Mouse (Mus musculus): ENCODE data around the gene Dscaml1.

Gene Dscaml1

DNA sequence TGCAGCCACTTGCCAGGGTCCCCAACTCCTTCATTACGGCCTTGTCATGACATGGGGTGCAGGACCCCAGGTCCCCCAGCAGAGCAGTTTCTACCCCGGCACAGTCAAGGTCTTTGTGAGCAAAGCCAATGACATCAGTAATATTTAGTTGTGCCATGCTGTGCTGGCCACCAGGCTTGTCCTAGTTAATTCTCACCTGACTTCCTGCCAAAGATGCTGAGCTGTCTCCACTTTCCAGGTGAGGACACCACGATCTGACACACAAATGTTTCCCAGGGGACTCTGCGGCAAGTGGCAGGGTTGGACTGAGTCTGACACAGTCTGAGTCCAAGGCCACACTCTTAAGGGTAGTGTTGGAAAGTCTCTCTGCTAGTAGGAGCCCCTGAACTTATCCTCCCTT, at the start of gene Dscaml1:
TSS of gene Dscaml1 (plus strand) at position 173 of the 400 bp plus-strand sequence.
- no peak for DNase-seq (ENCODE audit: low spot score)

DNA sequence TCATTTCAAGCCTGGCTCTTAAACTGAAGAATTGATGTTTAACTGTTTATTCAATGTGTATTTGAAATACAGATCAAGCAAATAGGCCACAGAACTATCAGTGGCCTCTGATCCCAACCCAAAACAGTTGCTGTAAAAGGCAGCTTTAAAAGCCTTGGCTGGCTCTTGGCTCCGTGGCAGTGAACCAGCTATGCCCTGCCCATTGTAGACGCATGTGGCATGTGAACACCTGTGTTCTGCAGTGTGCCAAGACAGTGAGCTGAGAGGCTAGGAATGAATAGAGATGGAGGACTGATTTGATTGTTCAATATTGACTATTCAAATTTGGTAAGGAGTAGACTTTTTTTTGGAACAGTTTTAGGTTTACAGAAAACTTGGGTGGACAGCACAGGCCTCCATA, 49.5 kb upstream of the Dscaml1 start:
- no peak for DNase-seq (ENCODE audit: low spot score)

DNA sequence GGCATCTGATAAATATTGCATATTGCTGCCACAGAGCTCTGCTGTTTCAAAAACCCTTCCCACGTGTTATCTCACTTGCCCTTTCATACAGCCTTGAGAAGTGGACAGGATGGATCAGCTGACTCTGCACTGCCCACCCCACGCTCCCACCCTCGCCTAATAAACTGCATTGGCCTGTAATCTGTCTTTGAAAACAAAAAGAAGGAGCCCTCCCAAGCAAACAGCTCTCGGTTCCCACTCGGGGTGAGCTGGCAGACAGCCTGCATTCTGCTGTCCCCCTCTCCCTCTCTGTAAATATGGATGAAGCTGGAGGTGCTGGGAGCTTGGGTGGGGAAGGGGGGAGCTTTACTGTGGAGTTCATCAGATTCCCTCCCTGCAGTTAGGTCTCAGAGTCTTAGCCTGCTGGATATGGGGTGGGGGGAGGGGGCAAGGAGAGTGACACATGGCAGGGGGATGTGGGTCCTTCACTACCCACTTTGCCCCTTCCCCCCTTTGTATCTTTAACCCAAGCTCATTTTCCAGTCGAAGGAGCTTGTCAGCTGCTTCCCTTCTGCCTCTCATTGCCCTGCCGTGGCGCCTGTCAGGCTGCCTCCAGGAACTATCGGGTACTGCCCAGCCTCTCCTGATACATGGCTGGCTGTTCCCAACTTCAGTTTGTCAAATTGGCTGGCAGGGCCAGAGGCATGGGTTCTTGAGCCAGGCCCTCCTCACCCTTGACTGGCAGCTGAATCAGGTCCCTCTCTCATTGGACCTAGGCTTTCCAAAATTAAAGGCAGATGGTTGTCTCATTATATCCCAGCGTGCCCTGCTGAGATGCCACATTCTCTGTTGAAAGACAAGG, 45.8 kb upstream of the Dscaml1 start:
- DNase-seq (ENCODE audit: low spot score) = no peak

DNA sequence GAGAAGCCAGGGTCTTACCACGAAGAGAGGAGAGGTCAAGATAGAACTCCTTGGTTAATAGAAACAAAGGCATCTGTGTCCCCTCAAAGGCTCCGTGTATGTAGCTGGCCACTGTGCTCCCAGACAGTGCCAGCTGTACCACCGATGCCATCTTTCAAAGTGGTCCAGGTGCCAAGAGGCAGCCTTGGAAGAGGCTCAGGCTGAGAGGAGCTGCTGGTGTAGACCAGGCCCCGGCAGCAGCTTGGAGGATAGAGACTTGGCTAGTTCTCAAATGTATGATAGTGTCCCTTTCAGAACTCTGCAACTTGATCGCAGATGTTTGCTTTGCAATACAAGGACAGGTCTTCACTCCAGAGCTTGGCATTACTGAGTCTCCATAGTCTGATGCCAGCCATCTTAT, 44.1 kb upstream of the Dscaml1 start:
- DNase-seq (ENCODE audit: low spot score) = no peak

DNA sequence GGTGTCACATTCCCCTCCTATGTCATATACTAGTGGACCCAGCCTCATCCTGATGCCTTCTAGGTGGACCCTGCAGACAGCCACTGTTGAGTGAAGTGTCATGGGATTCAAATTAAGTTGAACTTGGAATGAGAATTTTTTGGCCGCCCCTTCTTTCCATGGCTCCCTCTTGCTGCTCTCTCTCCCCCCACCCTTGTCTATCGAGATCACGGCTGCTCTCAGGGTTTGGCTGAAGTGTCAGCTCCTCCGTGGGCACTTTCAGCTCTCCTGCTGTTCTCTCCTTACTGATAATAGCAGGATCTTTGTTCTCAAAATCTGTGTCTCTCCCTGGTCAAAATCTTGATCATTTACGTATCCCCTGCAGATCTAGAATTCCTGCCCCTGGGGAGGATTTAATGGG, 43.6 kb upstream of the Dscaml1 start:
- no peak for DNase-seq (ENCODE audit: low spot score)

DNA sequence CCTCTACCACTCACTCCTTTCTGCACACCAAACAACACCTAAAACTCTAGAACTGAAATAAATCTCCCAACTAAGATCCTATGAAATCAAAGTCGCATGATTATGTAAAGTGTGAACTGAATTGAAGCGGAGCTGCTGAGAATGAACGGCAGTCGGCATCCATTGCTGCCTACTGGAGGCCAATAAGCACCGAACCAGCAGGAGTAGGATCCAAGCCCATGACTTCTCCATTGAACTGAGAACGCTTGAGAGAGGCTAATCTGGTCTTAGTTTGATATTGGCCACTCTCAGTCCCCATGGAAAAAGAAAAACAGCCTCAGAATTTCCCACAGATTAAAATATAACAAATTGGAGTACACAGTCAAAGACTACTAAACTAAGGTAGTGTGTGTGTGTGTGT, 42.5 kb upstream of the Dscaml1 start:
- no peak for DNase-seq (ENCODE audit: low spot score)

DNA sequence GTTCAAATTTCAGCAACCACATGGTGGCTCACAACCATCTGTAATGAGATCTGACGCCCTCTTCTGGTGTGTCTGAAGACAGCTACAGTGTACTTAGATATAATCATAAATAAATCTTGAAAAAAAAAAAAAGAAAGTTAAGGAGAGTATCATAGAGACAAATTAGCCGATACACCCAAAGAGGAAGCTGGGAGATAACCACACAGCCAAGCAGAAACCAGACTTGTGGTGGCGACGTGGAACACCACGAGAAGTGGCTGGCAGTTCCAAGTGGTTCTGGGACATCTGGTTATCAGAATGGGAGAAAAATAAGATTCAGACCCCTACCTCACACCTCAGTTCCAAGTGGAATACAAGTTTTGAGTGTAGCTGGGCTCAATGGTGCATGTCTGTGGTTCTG, 39.7 kb upstream of the Dscaml1 start:
- DNase-seq (ENCODE audit: low spot score) = no peak

DNA sequence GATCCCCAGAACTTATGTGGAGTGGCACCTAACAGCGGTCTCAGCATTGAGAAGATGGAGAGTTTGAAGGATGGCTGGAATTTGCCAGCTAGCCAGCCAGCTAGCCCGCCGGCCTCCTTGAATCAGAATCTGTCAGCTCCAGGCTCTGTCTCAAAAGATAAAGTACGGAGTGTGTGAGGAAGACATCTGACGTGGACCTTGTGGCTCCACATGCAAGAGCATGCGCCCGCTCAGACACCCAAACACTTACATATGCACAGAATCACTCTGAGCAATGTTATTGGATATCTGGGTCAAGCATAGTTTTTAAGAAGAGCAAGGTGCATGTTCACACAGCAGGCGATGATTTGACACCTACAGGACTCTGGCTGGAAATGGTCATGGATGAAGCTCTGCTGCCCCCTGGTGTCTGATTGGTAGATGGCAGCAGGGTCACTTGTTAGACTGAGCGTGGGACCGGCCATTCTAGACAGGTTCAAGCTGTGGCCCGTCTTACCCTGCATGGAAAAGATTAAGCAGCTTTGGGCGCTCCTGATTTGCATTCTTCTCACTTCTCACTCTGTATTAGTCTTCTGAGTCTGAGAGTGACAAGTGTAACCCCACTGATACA, 37.9 kb upstream of the Dscaml1 start:
- peak; percentile 44 for DNase-seq (ENCODE audit: low spot score)

DNA sequence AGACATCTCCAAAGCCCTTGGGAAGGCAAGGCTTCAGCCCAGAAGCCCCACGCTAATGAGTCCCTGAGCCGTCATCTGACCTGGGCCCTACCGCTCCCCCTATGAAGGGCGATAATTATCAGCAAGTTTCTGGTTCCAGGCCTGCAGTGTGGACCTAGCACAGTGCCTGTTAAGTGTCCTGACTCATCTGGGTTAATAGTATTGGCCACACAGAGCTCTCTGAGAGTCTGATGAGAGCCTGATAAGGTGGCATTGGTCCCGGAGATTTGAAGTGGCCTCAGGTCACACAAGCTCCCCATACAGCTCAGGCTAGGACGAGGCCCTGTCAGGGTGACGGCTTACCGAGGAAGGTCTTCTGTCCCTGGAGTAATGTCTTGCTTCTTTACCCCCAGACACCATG, 36.8 kb upstream of the Dscaml1 start:
- no peak for DNase-seq (ENCODE audit: low spot score)

DNA sequence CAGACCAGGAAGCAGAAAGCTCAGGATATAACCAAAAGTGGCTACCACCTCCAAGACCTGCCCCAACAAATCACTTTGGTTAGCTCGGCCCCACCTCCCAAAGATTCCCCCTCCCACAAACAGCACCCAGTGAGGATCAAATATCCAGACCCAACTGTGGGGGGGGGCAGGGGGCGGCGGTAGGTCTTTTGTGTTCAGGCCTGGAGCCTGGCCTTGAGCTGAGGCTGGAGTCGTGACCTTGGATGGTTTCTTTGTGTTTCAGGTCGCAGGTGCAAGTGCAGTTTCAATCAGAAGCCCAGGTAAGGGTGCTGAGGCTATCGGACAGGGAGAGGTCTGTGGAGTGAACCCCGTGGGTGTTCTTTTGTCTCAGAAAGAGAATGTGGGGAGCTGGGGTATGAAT, 35.1 kb upstream of the Dscaml1 start:
- no peak for DNase-seq (ENCODE audit: low spot score)

DNA sequence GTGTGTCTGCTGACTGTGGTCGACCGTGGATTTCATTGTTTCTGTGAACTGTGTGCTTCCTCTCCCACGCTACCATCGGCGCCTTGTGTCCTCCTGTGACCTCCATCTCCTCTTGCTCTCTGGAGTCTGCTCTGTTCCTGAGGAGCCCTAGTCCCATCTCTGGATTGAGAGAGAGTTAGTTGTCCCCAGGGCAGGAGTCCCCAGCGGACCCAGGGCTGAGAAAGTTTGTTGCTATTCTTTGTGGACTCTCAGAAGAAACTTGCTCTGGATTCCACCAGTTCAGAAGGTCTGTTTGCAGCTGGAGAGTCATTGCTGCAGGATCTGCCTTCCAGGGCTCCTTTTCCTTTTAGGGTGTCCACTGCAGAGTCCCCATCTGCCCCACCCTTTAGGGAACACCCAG, 31.2 kb upstream of the Dscaml1 start:
- no peak for DNase-seq (ENCODE audit: low spot score)

DNA sequence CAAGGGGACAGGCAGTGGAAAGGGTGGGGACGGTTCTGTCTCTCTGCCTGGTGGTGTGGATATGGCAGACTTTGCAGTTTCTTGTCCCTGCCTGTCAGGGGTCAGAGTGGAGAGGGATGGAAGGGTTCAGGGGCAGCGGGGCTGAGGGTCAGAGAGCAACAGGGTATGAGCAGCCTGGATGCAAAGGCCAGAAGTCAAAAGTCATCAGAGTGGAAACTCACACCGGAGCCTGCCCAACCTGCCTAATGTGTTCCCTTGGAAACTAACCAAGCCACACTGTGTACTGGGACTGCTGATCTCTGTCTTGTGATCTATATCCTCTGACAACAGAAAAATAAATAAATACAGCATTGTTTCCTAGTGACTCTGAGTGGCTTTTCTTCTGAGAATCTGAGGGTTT, 30.6 kb upstream of the Dscaml1 start:
- DNase-seq (ENCODE audit: low spot score) = no peak

DNA sequence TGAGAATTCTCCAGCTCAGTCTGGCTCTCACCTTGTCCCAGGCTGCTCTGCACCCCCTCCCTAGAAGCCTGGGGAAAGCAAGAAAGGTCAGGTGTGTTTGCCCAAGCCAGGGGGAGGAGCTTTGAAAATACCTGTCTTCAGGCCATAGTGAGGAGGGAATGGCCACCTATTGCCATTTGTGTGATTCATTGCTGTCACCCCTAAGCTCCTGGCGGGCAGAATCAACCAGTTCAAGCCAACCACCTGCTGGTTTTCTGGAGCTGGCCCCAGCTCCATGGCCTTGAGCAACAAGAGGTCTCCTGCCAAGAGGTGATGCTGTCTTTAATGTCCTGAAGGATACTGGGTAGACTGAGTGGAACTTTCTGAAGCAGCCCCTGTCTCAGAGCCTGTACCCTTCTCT, 28.1 kb upstream of the Dscaml1 start:
- DNase-seq (ENCODE audit: low spot score) = no peak

DNA sequence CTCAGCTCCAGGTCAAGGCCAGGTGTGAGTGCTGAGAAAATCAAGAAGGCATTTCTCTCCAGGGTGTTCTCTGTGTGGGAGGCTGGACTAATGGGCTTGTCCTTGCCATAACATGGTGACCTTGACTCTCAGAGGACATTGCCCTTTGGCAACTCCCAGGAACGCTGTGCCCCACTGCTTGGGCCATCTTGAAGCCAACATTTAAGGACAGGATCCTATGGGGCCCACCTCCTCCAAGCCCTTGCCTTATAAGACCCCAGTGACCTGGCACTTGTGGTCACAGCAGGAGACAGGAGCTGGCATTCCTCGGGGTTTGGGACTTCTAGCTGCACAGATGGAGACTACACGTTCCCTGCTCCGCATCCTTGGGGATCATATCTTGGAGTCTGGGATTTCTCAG, 27.0 kb upstream of the Dscaml1 start, which contains the start of gene Fxyd2:
TSS of gene Fxyd2 (plus strand) at position 236 of the 400 bp plus-strand sequence.
- DNase-seq (ENCODE audit: low spot score) = no peak

DNA sequence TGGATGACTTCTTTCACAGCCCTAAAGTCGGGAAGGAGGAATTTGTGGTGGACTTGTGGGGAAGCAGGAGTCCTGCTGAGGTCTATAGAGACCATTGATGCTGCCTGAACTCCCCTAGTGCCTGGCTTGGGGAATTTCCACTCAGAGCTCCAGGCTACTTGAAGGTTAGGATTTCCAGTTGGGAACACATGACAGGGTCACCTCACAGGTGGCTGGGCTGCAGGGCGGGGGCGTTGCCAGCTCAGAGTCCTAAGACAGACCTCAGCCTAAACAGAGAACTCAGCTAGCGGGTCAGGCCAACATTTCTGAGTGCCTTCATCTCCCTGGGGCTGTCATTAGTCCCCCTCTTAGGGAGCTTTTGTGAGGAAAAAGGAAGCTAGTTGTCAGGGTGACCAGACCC, 24.6 kb upstream of the Dscaml1 start:
- DNase-seq (ENCODE audit: low spot score) = no peak

DNA sequence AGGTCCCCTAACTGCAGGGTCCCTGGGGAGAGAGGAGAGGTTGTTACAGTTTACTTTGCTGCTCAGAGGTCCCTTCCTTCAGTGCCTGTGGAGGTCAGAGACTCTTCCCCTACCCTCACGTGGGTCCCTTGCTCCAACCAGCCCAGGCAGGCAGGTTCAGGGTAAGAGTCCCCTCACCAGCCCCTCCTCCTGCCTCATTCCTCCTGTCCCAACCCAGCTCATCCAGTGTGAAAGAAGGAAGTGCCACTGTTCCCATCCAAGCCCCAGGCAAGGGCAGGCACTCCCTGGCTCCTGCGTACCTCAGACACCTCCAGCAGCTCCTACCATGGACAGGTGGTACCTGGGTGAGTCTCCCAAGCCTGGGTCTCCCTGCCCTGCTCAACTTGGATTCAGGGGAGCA, 23.5 kb upstream of the Dscaml1 start:
- no peak for DNase-seq (ENCODE audit: low spot score)

DNA sequence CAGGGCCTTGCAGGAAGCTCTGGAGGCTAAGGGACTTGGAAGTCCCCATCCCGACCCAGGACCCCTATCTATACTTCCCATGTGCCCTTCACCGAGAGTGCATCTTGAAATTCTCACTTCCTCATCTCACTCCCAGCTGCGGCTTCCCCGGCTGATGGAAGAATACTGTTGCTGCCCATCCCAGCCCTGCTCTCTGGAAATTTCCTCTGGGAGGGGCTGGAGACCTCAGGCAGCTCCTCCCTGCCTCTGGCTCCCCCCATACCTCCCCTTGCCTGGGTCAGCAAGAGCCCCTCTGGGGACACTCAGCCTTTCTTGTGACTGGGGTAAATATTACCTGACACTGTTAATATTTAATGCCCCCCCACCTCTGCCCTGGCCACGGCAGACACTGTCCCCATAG, 20.7 kb upstream of the Dscaml1 start:
- no peak for DNase-seq (ENCODE audit: low spot score)

DNA sequence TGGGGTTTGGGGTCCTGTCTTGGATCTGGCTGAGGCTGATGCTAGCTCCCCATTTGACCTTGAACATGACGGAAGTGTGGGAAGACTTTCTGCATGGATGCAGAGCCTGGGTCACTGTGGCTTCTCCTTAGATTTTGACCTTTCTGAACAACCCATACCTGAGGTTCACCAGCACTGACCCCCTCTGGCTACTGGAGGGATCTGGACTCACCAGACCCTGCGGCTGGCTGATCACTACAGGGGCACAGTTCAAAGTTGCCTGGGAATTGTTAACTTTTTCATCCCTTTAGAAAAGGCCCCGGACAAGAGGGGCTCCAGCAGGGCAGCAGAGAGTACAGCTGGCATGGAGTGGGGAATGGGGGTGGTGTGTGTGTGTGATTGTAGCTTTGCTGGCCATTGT, 19.6 kb upstream of the Dscaml1 start:
- no peak for DNase-seq (ENCODE audit: low spot score)

DNA sequence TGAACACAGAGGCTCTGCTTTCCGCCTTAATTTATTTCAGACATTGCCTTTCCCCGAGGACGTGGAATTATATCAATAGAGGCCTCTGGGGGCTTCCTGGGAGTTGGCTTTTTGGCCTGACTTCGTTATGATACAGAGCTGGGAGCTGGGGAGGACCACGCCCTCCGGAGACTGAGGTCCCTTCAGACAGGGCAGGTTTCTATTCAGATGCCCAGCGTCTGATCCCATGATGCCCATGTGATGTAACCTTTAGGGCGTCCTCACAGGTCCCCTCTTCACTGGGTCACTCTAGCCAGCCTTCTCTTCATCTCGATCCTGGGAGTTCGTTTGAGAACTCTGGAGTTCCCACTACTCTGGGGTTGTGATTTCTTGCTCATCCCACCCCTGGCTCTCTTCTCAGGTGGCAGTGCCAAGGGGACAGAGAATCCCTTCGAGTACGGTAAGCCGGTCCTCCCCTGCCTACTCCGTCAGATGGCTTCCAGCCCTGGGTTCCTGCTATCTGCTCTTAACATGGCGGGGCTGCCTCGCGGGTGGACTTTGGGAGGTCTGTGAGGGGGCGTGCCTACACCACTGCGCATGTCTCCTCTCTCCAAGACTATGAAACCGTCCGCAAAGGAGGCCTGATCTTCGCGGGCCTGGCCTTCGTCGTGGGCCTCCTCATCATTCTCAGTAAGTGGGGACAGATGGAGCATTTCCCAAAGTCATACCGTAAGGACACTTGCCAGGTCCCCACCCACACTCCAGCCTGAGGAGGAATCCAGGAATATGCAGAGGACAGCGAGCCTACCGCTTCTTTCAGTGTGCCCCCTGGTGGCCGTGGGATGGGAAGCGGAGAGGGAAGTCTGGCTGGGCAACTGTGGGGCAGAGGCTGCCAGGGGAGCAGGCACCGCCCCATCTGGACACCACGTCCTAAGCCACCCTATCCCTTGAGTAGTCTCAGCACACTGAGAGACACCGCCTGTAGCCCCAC, 18.4 kb upstream of the Dscaml1 start:
- DNase-seq (ENCODE audit: low spot score) = no peak

DNA sequence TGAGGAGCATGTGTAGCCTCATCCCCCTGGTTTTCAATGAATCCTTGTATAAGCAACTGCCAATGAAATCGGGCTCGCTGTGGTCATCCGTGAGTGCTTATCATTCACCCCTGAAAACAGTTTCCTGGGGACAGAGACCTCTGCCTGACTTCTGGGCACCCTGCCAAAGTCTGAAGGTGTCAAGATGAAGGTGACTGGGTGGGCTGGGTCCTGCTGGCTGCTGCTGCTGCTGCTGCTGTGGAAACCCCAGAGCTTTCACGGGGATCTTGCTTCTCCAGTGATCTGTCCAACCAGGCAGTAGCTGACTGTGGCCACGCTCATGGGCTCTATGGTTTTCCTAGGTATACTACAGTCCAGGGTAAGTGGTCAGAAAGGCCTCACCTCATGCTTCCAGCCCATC, 16.2 kb upstream of the Dscaml1 start:
- DNase-seq (ENCODE audit: low spot score) = no peak

DNA sequence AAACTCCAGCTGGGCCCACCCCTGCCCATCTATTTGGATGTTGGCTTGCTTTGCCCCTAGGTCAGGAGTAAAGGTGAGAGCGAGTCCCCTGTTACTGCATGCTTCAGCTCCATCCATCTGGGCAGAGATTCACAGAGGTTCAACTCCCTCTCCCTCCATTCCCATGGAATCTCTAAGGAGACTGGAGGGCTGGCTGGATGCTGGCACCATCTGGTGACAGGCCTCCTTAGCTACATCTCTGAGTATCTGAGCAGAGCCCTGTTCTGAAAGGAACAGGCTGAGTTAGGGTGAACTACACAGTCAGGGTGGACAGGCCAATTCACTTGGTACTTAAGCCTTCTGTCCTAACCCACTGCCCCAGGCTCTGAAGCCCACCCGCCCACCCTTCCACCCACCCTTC, 15.8 kb upstream of the Dscaml1 start:
- DNase-seq (ENCODE audit: low spot score) = no peak

DNA sequence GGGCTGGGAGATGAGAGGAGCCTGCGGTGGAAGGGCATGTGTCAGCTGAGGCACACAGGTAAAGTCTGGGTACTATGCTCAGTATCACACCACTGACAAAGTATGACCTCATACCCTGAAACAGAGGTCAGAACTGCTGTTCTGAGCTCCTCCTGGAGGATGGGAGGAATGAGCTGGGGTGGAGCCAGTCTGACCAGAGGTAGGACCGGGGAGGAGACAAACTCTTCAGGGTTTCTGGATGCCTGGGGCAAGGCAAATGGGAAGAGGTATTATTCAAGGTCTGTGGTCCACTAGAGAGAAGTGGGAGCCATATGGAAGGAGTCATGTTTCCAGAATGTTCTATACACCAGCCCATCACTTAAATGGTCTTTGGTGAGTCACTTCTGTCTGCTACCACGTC, 15.3 kb upstream of the Dscaml1 start:
- no peak for DNase-seq (ENCODE audit: low spot score)

DNA sequence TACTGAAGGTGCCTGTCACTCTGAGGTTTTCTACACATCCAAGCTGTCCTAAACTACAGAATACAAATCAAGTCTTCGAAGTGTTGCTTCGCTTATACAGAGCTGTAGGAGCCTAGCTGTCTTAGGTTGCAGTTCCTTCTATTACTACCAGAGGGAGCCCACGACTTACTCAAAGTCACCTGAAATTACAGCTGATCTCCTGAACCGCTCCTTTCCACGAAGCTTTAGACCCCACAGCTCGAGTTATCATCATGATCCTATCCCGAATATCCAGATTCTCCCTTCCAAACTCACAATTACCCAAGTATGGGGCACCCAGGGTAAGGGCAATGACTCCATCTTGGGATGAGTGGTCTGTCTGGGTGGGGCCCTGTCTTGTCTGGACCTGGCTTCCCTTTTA, 14.6 kb upstream of the Dscaml1 start:
- DNase-seq (ENCODE audit: low spot score) = no peak

Data from adipocyte (in vitro differentiated cells).